Mouse (Mus musculus) monocyte, adult 2 months (primary cell): ENCODE measurements around the gene Sppl2a.
"Not testable (repeated sequence)": the region's sequence is repeated elsewhere in the genome, so short reads cannot be mapped to it uniquely, and the experiment has no call there.

ENCODE experiments used
- DNase-seq, 2 experiments: peaks; one replicate each; pipeline ENCODE4 v3.0.0; 2022; ENCODE audit warnings: low spot score in 2 of 2, low read depth in 1 of 2

Sppl2a gene

GRCm38 (mm10) chr2:126932897-126933641, at the start of gene Sppl2a:
Sppl2a (minus strand) TSS chr2:126933235.
- DNase-seq: peak; percentile 83 to 84

GRCm38 (mm10) chr2:126977428-126977827, 44.4 kb upstream of the Sppl2a start:
- no peak for DNase-seq

- no peak for DNase-seq
Measured at GRCm38 (mm10) chr2:126961696-126962095, 28.7 kb upstream of the Sppl2a start.

- DNase-seq: no peak
Measured at GRCm38 (mm10) chr2:126955671-126956070, 22.6 kb upstream of the Sppl2a start.

GRCm38 (mm10) chr2:126951085-126951484, 18.1 kb upstream of the Sppl2a start:
- DNase-seq: no peak

GRCm38 (mm10) chr2:126950453-126950852, 17.4 kb upstream of the Sppl2a start:
- DNase-seq: no peak

GRCm38 (mm10) chr2:126949856-126950255, 16.8 kb upstream of the Sppl2a start:
- DNase-seq: no peak

- not testable (repeated sequence) for DNase-seq
Measured at GRCm38 (mm10) chr2:126949297-126949696, 16.3 kb upstream of the Sppl2a start.

- DNase-seq: no peak
Measured at GRCm38 (mm10) chr2:126948231-126948630, 15.2 kb upstream of the Sppl2a start.

GRCm38 (mm10) chr2:126947646-126948045, 14.6 kb upstream of the Sppl2a start:
- DNase-seq: no peak

GRCm38 (mm10) chr2:126943211-126943610, 10.2 kb upstream of the Sppl2a start:
- DNase-seq: no peak

GRCm38 (mm10) chr2:126940314-126940866, 7.4 kb upstream of the Sppl2a start:
- DNase-seq: no peak

GRCm38 (mm10) chr2:126938069-126938468, 5.0 kb upstream of the Sppl2a start:
- DNase-seq: no peak

- DNase-seq: peak in 1 of 2 experiments; percentile 3
Measured at GRCm38 (mm10) chr2:126933921-126934320, 886 bp upstream of the Sppl2a start.

GRCm38 (mm10) chr2:126932261-126932896, 656 bp downstream of the Sppl2a start:
- DNase-seq: peak in 1 of 2 experiments; percentile 3

GRCm38 (mm10) chr2:126931784-126932183, 1.3 kb downstream of the Sppl2a start:
- DNase-seq: no peak

- no peak for DNase-seq
Measured at GRCm38 (mm10) chr2:126928681-126929080, 4.4 kb downstream of the Sppl2a start.

GRCm38 (mm10) chr2:126920358-126921060, 12.5 kb downstream of the Sppl2a start:
- no peak for DNase-seq

- no peak for DNase-seq
Measured at GRCm38 (mm10) chr2:126916236-126916635, 16.8 kb downstream of the Sppl2a start.

GRCm38 (mm10) chr2:126914096-126914495, 18.9 kb downstream of the Sppl2a start:
- DNase-seq: no peak

- no peak for DNase-seq
Measured at GRCm38 (mm10) chr2:126904162-126904561, 28.9 kb downstream of the Sppl2a start.

- DNase-seq: no peak
Measured at GRCm38 (mm10) chr2:126897511-126897910, 35.5 kb downstream of the Sppl2a start.
